Mouse (Mus musculus): ENCODE measurements around the gene 2210016L21Rik.

DNA sequence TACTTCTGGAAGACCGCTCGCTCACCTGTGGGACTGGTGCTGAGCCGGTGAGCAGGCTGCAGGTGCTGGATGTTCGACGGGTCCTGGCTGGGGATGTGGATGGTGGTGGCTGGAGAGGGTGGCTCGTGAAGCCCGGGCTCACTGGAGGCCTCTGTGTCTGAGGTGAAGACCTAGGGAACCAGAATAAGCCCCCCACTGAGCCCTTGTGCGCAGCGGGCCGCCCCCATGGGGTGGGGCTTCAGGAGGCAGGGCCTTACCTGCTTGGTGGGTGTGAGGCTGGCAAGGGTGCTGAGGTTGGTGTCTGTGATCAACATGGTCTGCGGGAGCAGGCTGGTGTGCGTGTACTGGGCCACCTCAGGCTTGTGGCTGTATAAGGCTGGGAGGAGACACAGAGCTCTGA is 8.7 kb downstream of the 2210016L21Rik start:
- TF ChIP-seq GATA1 (IDR thresholded peaks at IDR 0.05; ENCODE audit: borderline replicate concordance, low read length) (no peak), FLI1 (IDR thresholded peaks at IDR 0.05; ENCODE audit: low read length) (no peak)
